Mouse (Mus musculus) kidney, postnatal 25 days (tissue): ENCODE results near the gene Scyl3.

ENCODE experiments used
- DNase-seq, 2 experiments: peaks; one replicate each; pipeline ENCODE4 v3.0.0; 2021; ENCODE audit warnings: mixed read lengths in 2 of 2

The Scyl3 gene

DNA sequence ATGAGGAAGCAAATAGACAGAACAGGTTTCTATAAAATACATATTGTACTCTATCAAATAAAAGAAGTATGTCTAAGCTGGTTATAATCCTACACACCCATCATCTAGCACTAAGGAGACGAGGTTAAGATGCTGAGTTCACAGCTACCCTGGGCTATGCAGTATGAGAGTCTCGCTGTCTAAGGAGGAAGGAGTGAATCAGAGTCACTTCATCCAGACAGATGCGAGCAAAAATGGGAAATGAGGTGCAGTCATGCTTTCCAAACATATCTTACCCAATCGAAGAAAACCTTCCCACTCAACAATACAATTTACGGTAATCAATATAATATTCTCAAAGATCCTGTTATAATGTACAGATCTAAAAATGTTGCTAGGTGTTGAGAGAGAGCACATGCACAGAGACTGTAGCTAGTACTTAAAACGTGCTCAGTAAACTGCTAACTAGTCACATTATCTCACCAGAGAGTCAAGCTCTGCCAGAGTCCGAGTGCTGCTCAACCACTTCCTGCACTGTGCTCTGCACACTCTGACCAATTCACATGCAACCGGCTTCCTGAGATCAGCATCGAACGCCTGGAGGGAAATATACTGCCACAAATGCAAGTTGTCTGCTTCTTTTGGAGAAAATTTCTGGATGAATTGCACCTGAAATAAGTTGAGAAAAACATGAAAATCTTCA lies 35.2 kb downstream of the Scyl3 start:
- no peak for DNase-seq

GRCm38 (mm10) chr1:163974471-163974870 lies 45.6 kb downstream of the Scyl3 start:
- no peak for DNase-seq

DNA sequence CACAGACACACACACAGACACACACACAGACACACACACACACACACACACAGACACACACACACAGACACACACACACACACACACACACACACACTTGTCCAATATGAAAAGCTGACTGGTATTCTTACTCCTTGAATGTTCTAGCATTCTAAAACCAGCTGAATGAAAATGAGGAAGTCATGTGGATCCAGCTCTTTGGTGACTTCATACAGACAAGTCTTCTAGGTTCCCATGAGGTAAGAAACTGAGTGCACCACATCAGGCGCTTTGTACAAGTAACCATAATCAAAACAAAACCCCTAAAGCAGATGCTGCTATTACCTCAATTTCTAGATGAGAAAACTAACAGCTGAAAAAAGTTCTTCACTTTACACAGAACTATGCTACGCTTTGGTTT lies 46.2 kb downstream of the Scyl3 start:
- no peak for DNase-seq

DNA sequence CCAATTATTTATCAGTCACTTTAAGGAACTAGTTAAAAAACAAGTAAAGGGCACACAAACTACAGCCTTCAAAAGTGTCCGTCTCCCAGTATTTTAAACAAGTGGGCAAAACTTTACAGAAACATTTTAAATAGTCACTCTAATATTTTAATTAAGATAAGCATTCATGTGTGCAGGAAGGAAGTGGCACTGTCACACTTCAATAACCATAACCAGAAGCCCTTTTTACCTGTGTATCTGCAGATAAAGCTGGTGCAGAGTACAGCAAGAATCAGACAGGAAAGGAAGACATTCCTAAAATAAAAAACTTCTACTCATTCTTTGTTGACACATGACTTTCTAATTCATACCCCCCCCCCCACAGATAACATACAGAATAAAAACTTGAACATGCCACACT lies 47.6 kb downstream of the Scyl3 start:
- no peak for DNase-seq

DNA sequence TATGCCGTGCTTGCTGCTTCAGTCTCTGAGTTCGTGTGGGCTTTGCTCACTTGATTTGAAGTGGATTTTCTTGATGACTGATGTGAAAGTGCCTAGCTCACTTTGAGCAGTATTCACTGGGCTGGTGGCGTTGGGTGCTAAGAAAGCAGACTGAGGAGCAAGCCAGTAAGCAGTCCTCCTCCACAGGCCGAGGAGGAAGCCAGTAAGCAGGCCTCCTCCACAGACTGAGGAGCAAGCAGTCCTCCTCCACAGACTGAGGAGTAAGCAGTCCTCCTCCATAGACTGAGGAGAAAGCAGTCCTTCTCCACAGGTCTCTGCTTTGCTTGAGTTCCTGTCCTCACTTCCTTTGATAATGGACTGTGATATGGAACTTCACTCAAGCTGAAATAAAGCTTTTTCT lies 63.5 kb downstream of the Scyl3 start:
- DNase-seq: no peak

- DNase-seq: no peak
Measured at GRCm38 (mm10) chr1:163994173-163994720, 65.3 kb downstream of the Scyl3 start.

DNA sequence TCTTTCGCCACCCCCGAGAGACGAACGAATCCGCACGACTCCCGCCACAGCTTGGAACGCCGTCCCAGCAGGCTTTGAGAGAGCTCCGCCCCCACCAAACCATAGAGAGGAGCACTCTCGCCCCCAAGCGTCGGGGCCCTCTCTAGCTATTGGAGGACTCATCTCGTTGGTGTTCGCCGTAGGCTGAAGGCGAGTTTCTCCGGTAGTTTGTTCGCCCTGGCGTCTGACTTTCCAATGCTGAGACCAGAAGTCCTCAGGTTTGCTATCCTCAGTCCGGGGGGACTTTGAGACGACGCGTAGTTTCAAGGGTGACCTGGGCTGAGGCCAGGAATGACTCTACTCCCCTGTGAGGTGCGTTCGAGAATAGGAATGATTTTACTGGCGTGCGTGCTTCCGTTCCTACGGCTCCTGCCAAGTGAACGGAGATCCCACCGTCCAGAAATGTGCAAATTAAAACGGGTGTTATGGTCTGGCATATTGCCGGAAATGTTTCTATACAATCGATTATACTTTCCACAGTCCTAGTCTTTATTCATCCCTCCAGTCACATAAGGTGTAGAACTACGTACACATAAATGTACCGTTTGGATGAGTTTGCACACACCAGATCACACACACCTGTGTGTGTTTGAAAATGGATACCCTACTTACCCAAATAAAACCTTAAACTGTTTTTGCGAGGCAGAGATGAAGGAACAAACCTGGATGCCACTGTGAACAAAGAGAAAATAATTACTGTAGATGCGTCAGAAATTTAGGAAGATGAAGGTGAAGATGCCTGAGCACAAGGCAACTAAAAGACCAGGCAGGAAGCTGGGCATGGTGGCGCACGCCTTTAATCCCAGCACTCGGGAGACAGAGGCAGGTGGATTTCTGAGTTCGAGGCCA lies 66.1 kb downstream of the Scyl3 start, which contains the start of the genes BC055324 and Mettl18:
BC055324 (minus strand) TSS at position 76 of the 888 bp plus-strand sequence.
Mettl18 (plus strand) TSS at position 169 of the 888 bp plus-strand sequence.
- peak; percentile 92 to 93 for DNase-seq

GRCm38 (mm10) chr1:163995609-163995913 lies 66.7 kb downstream of the Scyl3 start:
- DNase-seq: no peak

DNA sequence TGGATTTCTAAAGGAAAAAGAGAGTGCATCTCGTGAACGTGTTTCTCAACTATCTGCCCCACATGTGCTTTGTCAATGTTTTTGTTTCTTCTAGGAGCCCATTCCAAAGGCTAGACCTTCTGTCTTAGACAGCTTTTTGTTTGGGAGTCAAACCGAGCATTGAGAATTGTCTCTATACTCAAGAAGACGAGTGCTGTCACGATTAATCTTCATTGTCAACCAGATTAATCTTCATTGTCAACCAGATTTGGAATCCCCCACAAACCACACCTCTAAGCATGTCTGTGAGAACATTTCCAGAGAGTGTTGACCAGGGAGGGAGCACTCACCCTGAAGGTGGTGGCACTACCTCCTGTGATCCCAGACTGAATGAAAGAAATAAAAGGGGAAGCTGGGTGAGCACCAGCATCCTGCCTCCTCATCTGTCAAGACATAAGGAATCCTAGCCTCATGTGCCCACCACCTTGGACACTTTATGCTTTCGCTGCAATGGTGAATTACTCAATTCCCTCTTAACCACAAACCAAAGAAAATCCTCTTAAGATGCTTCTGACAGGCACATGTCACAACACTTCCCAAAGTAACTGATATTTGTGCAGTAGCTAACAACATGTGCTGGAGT lies 73.0 kb downstream of the Scyl3 start:
- DNase-seq: no peak

GRCm38 (mm10) chr1:164004311-164004710 lies 75.4 kb downstream of the Scyl3 start:
- no peak for DNase-seq
